Mouse (Mus musculus): Measurements from ENCODE around the gene Taok3. TPM values are rescaled to one million over a fixed set of nuclear protein-coding genes. Genes with fewer than 3 reads are reported as not detected.
A peak's percentile ranks its signal among the peaks of the same experiment; 100 is the strongest.

Gene Taok3
- total RNA-seq, 1 experiment from 2014 or later = 100 TPM

DNA sequence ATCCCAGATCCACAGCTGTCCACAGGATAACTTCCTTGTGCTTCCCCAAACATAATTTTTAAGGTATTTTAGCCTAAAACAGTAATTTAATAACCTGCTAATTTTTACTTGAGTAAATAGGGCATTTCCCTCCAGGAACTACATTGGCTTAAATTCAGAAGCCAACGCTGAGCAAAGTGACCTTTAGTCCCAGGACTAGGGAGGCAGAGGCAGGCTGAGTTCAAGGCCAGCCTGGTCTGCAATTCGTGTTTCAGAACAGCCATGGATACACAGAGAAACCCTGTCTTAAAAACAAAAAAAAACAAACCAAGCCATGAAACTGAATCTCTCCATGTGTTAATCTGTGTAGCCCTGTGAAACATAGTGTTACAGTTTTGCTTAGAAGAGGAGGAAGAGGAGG lies 3.3 kb upstream of the Taok3 start:
- no peak for ATAC-seq (replicated peaks; ENCODE audit: low read depth, poor library complexity, severe bottlenecking)

GRCm38 (mm10) chr5:117117241-117117640 lies 2.7 kb upstream of the Taok3 start:
- no peak for ATAC-seq (replicated peaks; ENCODE audit: low read depth, poor library complexity, severe bottlenecking)

GRCm38 (mm10) chr5:117117716-117118115 lies 2.2 kb upstream of the Taok3 start:
- no peak for ATAC-seq (replicated peaks; ENCODE audit: low read depth, poor library complexity, severe bottlenecking)

- ATAC-seq (replicated peaks; ENCODE audit: low read depth, poor library complexity, severe bottlenecking) = no peak
Observed at GRCm38 (mm10) chr5:117118220-117118619, 1.7 kb upstream of the Taok3 start.

DNA sequence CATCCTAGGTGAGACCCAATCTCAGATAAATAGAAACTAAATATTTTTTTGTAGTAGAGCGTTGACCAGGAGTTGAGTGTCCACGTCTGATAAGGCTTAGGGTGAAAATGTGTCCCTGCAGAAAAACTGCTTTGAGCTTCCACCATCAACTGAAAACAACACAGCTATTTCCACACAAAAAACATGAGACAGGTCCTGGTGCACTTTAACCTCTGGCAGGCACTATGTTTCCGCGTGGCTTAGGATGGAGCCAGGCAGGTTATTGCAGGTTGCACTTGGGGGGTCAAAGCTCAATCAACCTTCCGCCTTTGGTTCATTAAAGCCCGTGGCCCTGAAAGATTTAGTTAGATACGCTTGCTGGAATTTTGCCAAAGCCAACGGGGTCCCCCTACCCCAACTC lies 1.1 kb upstream of the Taok3 start:
- ATAC-seq (replicated peaks; ENCODE audit: low read depth, poor library complexity, severe bottlenecking) = no peak

GRCm38 (mm10) chr5:117120489-117121466 lies 849 bp downstream of the Taok3 start:
- ATAC-seq (replicated peaks; ENCODE audit: low read depth, poor library complexity, severe bottlenecking) = no peak

GRCm38 (mm10) chr5:117121657-117122056 lies 1.7 kb downstream of the Taok3 start:
- ATAC-seq (replicated peaks; ENCODE audit: low read depth, poor library complexity, severe bottlenecking) = no peak

GRCm38 (mm10) chr5:117123102-117123501 lies 3.2 kb downstream of the Taok3 start:
- no peak for ATAC-seq (replicated peaks; ENCODE audit: low read depth, poor library complexity, severe bottlenecking)

DNA sequence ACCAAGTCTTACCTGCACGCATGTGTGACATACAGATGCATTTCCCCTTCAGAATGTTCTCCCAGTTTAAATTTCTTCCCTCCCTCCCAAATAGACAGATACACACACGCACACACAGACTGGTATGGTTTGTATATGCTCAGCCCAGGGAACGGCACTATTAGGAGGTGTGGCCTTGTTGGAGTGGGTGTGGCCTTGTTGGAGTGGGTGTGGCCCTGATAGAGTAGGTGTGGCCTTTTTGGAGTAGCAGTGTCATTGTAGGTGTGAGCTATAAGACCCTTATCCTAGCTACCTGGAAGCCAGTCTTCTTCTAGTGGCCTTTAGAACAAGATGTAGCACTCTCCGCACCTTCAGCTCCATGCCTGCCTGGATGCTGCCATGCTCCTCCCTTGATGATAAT lies 3.9 kb downstream of the Taok3 start:
- no peak for ATAC-seq (replicated peaks; ENCODE audit: low read depth, poor library complexity, severe bottlenecking)

DNA sequence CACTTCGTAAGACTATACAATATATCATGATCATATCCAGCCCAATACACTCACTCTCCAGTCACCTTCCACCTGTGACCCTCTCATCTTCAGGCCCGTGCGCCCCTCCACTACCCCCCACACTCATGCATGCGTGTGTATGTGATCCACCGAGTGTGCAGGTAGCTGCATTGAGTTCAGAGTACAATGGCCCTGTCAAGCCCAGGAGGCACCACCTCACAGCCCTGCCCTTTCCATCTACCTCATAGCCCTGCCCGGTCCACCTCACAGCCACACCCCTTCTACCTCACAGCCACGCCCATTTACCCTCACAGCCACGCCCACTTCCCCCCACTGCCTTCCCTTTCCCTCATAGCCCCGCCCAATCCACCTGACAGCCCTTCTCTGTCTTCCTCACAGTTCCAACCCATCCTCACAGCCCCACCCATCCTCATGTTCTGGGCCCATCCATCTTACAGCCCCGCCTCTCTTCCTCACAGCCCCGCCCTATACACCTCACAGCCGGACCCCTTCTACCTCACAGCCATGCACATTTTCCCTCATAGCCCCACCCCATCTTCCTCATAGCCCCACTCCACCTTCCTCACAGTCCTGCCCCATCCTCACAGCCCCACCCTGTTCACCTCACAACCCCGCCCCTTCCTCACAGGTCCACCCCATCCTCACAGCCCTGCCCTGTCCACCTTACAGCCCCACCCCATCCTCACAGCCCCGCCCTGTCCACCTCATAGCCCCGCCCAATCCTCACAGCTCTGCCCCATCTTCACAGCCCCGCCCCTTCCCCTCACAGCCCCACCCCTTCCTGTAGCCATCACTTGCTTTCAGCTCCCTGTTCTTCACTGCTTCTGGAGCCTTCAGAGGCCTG lies 5.8 kb downstream of the Taok3 start:
- no peak for ATAC-seq (replicated peaks; ENCODE audit: low read depth, poor library complexity, severe bottlenecking)

DNA sequence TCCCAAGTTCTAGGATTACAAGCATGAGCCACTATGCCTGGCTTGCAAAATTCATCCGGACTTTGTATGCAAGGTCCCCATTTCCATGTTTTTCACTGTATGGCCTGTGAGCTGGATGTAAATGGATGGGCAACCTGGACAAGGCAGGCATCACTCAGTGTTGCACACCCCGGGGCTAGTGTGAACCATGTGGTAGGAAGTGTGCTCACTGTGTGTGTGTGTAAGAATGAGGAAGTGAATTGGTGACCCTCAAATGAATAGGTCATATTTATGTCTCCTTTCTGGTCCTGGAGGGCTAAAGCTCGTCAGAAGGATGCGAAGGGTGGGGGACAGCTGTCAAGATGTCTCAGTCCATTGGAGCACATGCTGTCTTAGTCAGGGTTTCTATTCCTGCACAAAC lies 7.1 kb downstream of the Taok3 start:
- no peak for ATAC-seq (replicated peaks; ENCODE audit: low read depth, poor library complexity, severe bottlenecking)

DNA sequence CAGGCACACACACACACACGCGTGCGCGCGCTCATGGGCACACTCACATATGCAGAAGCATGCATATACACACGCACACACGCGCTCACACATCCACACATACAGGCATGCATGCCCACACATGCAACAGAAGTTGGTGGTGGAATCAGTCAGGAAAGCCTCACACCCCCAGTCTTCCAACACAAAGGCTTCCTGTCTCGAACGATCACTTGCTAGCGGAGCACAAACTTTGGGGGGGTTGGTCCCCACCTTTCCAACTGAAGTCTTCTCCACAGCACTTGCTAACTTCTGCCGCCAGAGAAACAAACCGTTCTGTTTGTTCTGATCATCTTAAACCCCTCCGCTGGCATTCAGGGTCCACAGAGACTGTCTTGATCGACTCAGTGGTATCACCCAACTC lies 10.8 kb downstream of the Taok3 start:
- no peak for ATAC-seq (replicated peaks; ENCODE audit: low read depth, poor library complexity, severe bottlenecking)

- ATAC-seq (replicated peaks; ENCODE audit: low read depth, poor library complexity, severe bottlenecking) = peak; percentile 80
Observed at GRCm38 (mm10) chr5:117133446-117134065, 13.6 kb downstream of the Taok3 start.

DNA sequence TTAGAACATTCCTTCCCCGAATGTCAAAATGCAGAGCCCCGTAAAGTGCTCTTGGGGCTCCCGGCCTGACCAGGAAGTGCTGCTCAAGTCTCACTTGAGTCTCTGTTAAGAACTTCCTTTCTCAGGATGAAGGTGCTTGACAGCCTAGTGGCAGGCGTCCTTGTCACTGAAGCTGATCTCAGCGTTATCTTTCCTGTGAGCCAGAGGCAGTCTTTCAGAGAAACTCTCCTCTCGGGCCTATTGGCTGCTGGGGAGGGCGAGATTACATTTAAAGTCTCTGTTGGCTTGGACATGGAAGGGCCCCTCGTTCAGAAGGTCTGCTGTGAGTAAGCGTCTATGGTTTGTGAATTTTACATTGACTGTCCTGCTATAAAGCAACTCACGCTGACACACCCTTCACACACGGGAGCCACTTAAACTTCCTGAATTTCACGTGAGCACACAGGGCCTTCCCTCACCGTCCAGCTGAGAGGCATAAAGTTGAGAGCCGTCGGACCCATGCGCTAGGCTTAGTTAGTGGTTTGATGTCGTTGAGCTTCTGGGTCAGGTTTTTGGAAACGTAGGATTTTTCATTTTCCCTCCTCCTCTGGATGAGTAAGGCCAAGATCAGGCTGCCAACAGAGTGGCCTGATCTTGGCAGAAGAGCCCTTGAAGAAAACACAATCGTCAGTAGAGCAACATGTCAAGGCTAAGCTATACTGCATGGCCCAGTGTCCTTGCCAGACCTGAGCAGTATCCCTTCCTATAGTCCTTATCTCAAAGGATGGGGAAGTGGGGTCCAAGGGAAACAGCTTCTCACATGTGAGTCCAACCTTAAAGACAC lies 14.3 kb downstream of the Taok3 start:
- ATAC-seq (replicated peaks; ENCODE audit: low read depth, poor library complexity, severe bottlenecking) = 0 out of 2 replicates have a peak, but pooled peaks have one; percentile 6

DNA sequence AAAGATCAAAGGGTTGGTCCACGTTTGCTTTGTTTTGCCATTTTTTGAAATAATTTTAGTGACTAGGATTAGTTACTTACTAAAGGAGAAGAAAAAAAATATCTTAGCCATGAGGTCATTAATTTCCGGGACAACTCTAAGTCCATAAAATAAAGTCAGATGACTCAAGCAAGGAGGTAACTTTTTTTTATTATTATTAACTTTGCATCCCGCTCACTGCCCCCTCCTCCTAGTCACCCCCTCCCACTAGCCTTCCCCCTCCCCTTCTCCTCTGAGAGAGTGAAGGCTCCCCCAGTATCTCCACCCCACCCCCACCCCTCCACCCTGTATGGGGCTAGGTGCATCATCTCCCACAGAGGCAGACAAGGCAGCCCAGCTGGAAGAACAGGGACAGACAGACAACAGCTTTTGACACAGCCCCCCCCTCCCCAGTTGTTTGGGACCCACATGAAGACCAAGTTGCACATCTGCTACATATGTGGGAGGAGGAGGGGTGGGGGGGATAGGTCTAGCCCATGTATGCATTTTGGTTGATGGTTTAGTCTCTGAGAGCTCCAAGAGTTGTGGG lies 15.0 kb downstream of the Taok3 start:
- no peak for ATAC-seq (replicated peaks; ENCODE audit: low read depth, poor library complexity, severe bottlenecking)

DNA sequence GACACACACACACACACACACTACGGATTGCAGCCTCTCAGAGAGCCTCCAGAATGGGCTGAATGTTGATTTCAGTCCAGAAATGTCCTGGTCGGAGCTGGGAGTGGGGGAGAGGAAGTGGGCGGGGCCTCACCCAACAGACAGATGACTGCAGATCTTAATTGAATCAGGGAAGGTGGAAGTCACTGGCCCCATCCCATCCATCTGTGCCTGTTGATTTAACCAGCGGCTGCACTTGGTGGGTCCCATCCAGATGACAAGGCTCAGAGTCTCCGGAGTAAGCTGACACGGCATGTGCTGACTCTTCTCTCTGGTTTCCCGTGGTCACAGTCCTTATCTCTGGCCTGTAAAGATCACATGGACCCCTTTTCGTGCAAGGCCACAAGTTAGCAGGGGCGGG lies 15.9 kb downstream of the Taok3 start:
- ATAC-seq (replicated peaks; ENCODE audit: low read depth, poor library complexity, severe bottlenecking) = peak; percentile 59

GRCm38 (mm10) chr5:117136570-117136969 lies 16.6 kb downstream of the Taok3 start:
- ATAC-seq (replicated peaks; ENCODE audit: low read depth, poor library complexity, severe bottlenecking) = no peak

DNA sequence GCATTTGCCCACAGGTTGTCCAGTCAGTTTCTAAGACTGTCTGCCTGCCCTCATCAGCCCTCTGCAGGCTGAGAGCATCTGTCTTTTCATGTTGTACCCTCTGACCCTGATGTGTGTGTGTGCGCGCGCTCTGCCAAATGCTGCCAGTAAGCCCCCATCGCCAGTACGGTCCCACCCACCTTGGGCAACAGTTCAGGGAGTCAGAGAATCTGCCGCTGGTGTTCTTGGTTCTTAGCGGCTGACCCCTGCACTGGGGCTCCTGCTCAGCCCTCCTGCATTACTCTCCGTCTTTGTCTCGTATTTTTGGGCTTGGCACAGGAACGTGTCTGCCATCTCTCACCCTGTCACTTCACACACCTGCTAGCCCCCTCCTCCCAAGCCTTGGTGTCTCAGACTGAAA lies 17.1 kb downstream of the Taok3 start:
- no peak for ATAC-seq (replicated peaks; ENCODE audit: low read depth, poor library complexity, severe bottlenecking)

GRCm38 (mm10) chr5:117137594-117137993 lies 17.7 kb downstream of the Taok3 start:
- ATAC-seq (replicated peaks; ENCODE audit: low read depth, poor library complexity, severe bottlenecking) = no peak

All from common myeloid progenitor, adult 5-6 weeks (primary cell).